Mouse (Mus musculus) lung, embryonic 16.5 days (tissue): ENCODE measurements around the gene Kcna7. TPM values are rescaled to one million over a fixed set of nuclear protein-coding genes. Genes with fewer than 3 reads are reported as not detected.
A peak's percentile ranks its signal among the peaks of the same experiment; 100 is the strongest.

Experiments used
- ATAC-seq: fragments of 200-750 bp; cut with Nextera tagmentation; 2 replicates; pipeline ENCODE4 v1.8.0; 2017; ENCODE audit warnings: low read depth, mild to moderate bottlenecking, moderate library complexity
- H3K27ac ChIP-seq: fragments of 300-500 bp; sonication (generic); 2 replicates; pipeline ENCODE4 v1.5.1; 2014; ENCODE audit warnings: mild to moderate bottlenecking, control low read depth, low read length
- H3K27me3 ChIP-seq: fragments of 300-500 bp; sonication (generic); 2 replicates; pipeline ENCODE4 v1.6.1; 2014; ENCODE audit warnings: low read depth, low read length, mixed read lengths; ENCODE audit not compliant: control insufficient read depth, insufficient read depth
- H3K36me3 ChIP-seq: fragments of 300-500 bp; sonication (generic); 2 replicates; pipeline ENCODE4 v1.6.1; 2014; ENCODE audit warnings: low read length; ENCODE audit not compliant: control insufficient read depth, insufficient read depth
- H3K4me1 ChIP-seq: fragments of 300-500 bp; sonication (generic); replicated peaks from 2 replicates; pipeline ENCODE4 v1.6.1; 2014; ENCODE audit warnings: low read length, mixed read lengths; ENCODE audit not compliant: control insufficient read depth, insufficient read depth
- H3K4me2 ChIP-seq: fragments of 300-500 bp; sonication (generic); 2 replicates; pipeline ENCODE4 v1.6.1; 2014; ENCODE audit warnings: low read depth, low read length, control low read depth
- H3K4me3 ChIP-seq: fragments of 300-500 bp; sonication (generic); 2 replicates; pipeline ENCODE4 v1.5.1; 2014; ENCODE audit warnings: mild to moderate bottlenecking, low read length, control low read depth
- H3K9ac ChIP-seq: fragments of 300-500 bp; sonication (generic); 2 replicates; pipeline ENCODE4 v1.6.1; 2014; ENCODE audit warnings: low read length, control low read depth
- H3K9me3 ChIP-seq: fragments of 300-500 bp; sonication (generic); 2 replicates; pipeline ENCODE4 v1.6.1; 2016; ENCODE audit warnings: low read length; ENCODE audit not compliant: control insufficient read depth
- WGBS: fragments of 180-500 bp; shearing (Covaris S2); extraction: QIAGEN DNeasy Blood & Tissue Kit; methylation state at CpG from one replicate; pipeline ENCODE4 v1.1.7; 2014; 5-methylcytosine and 5-hydroxymethylcytosine counted together
- polyA plus RNA-seq: library from polyadenylated mRNA; unstranded; fragments of >200 nt; fragmentation: Nextera tagmentation; extraction: Ambion mirVana; gene quantifications from 2 replicates; pipeline ENCODE4 v1.2.1, GENCODE M21; 2015

Gene Kcna7
- polyA plus RNA-seq, 1 experiment from 2014 or later, result not detected

DNA sequence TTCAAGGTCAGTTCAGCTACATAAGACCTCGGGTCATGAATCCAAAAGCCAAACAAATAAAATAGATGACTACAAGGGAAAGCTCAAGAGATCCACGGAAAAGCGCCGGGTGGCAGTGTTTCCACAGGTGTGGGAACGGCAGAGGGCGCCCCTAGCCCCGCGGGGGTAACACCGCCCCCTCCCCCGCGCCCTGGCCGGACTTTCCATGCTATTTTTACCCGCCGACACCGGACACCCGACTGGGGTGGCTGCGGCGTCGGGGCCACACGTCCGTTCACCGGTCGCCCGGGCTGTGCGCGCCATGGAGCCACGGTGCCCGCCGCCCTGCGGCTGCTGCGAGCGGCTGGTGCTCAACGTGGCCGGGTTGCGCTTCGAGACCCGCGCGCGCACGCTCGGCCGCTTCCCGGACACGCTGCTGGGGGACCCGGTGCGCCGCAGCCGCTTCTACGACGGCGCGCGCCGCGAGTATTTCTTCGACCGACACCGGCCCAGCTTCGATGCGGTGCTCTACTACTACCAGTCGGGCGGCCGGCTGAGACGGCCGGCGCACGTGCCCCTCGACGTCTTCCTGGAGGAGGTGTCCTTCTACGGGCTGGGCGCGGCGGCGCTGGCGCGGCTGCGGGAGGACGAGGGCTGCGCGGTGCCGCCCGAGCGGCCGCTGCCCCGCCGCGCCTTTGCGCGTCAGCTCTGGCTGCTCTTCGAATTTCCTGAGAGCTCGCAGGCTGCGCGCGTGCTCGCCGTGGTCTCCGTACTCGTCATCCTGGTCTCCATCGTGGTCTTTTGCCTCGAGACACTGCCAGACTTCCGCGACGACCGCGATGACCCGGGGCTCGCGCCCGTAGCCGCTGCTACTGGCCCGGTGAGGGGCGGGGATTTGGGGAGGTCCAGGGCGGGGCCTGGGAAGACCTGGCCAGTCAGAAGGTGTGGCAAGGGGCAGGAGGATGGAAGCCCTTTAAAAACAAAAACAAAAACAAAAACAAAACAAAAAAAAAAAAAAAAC is 1.0 kb downstream of the Kcna7 start:
- peak overlapping the region; percentile 49 for H3K4me3 ChIP-seq
- ATAC-seq, result peak; percentile 37; the same call in 1 of the 2 replicates
- H3K27ac ChIP-seq, result no peak overlapping the region
- peaks cover 60% of the 10 kb centered on the region for H3K27me3 ChIP-seq
- peak overlapping the region; percentile 71 for H3K4me2 ChIP-seq
- under 1% methylated on average over 114 of the region's 114 CpGs for WGBS
- no peaks in the 10 kb centered on the region for H3K9me3 ChIP-seq
- peak overlapping the region; percentile 55 for H3K9ac ChIP-seq
- no peaks in the 10 kb centered on the region for H3K36me3 ChIP-seq
- H3K4me1 ChIP-seq, result peaks cover 12% of the 10 kb centered on the region

DNA sequence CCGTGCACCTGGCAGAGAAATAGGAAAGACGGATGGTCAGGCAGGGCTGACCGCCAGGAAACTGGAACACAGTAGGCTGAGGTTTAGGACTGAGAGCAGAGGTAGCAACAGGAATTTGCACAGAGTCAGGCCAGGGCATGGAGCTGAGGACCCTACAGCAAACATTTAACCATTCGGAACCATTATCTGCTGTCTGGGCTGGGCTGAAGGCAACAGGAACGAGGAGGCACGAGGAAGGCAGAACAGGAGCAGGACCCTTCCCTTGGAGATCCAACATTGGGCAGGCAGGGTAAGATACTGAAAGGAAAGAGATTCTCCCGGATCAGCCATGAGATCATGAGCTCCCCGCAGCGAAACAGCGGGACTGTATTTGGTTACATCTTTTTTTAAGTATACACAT is 2.4 kb downstream of the Kcna7 start:
- no peaks in the 10 kb centered on the region for H3K9me3 ChIP-seq
- WGBS, result 78% methylated on average over 10 of the region's 10 CpGs
- H3K9ac ChIP-seq, result no peak overlapping the region
- H3K36me3 ChIP-seq, result no peaks in the 10 kb centered on the region
- no peak overlapping the region for H3K4me2 ChIP-seq
- no peak for ATAC-seq
- no peak overlapping the region for H3K27ac ChIP-seq
- H3K4me3 ChIP-seq, result no peak overlapping the region
- H3K4me1 ChIP-seq, result peaks cover 12% of the 10 kb centered on the region
- H3K27me3 ChIP-seq, result peaks cover 68% of the 10 kb centered on the region

DNA sequence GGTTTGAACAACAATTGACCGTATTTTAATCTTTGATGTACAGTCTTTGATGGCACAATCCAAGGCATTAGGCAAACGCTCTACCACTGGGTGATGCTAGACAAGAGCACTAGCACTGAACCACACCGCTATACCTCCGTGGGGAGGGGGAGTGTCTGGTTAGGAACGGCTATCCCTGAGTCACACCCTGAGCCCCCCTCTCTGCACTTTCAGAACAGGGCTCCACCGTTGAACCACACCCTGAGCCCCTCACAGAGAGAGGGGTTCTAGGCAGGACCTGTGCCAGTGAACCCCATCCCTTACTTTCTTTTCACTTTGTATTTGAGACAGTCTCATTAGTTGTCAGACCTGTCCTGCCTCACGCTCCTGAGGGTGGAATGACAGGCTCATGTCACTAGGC is 2.9 kb downstream of the Kcna7 start:
- WGBS, result 62% methylated on average over 7 of the region's 7 CpGs
- ATAC-seq, result no peak
- no peak overlapping the region for H3K9ac ChIP-seq
- H3K4me2 ChIP-seq, result no peak overlapping the region
- H3K4me3 ChIP-seq, result no peak overlapping the region
- H3K4me1 ChIP-seq, result peaks cover 16% of the 10 kb centered on the region
- peaks cover 68% of the 10 kb centered on the region for H3K27me3 ChIP-seq
- H3K36me3 ChIP-seq, result no peaks in the 10 kb centered on the region
- H3K9me3 ChIP-seq, result no peaks in the 10 kb centered on the region
- no peak overlapping the region for H3K27ac ChIP-seq

DNA sequence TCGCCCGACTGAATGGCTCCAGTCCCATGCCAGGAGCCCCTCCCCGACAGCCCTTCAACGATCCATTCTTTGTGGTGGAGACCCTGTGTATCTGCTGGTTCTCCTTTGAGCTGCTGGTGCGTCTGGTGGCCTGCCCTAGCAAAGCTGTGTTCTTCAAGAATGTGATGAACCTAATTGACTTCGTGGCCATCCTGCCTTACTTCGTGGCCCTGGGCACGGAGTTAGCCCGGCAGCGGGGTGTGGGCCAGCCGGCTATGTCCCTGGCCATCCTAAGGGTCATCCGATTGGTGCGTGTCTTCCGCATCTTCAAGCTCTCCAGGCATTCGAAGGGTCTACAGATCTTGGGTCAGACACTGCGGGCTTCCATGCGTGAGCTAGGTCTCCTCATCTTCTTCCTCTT is 3.5 kb downstream of the Kcna7 start:
- Histone ChIP-seq H3K36me3 (no peaks in the 10 kb centered on the region), H3K9me3 (no peaks in the 10 kb centered on the region), H3K4me1 (peaks cover 19% of the 10 kb centered on the region), H3K4me3 (no peak overlapping the region), H3K9ac (no peak overlapping the region), H3K27ac (no peak overlapping the region), H3K4me2 (no peak overlapping the region), H3K27me3 (peaks cover 74% of the 10 kb centered on the region)
- ATAC-seq, result no peak
- 82% methylated on average over 17 of the region's 17 CpGs for WGBS

DNA sequence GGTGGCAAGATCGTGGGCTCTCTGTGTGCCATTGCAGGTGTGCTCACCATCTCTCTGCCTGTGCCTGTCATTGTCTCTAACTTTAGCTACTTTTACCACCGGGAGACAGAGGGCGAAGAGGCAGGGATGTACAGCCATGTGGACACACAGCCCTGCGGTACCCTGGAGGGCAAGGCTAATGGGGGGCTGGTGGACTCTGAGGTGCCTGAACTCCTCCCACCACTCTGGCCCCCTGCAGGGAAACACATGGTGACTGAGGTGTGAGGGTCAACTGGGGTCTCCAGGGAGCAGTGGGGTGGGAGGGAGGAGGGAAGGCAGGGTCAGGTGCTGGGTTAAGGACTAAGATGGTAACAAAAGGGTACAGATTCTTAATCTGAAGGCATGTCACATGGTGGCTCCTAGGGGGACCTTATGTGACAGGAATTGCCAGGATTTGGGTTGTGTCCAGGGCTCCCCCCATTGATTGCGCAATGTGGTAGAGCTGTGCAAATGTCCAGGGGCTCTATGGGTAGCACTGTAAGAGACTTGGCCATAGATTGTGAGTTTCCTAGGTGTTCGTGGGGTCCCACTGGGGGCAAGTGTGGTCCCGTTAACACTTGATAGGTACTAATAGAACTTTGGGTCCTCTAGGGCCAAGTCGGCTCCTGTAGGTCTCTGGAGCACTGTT is 4.2 kb downstream of the Kcna7 start:
- H3K27me3 ChIP-seq, result peaks cover 80% of the 10 kb centered on the region
- no peaks in the 10 kb centered on the region for H3K36me3 ChIP-seq

DNA sequence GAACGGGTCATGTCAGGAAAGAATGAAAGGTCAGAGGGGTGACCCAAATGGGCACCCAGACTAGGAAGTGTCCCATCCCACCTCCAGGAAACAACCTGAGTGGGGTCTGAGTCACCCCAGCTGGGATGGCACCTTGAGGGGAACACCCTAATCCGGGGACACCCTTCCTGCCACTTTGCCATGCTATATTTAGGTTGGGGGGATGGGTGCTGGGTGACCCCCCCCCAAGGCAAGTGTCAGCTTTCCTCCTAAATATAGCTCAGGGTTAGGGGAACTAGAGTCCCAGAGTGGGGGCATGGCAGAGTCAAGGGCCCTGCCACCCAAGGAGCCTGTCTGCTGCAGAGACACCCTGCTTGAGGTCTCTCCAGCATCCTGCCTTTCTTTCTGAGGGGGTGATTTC is 7.0 kb downstream of the Kcna7 start:
- H3K27me3 ChIP-seq, result peaks cover 83% of the 10 kb centered on the region
- 83% methylated on average over 2 of the region's 2 CpGs for WGBS
- no peak overlapping the region for H3K4me2 ChIP-seq
- H3K27ac ChIP-seq, result no peak overlapping the region
- H3K4me3 ChIP-seq, result no peak overlapping the region
- no peak for ATAC-seq
- H3K9me3 ChIP-seq, result no peaks in the 10 kb centered on the region
- H3K36me3 ChIP-seq, result no peaks in the 10 kb centered on the region
- H3K9ac ChIP-seq, result no peak overlapping the region
- peaks cover 17% of the 10 kb centered on the region for H3K4me1 ChIP-seq

More for the DNA sequence above, 4.2 kb downstream of the Kcna7 start:
- Histone ChIP-seq H3K27ac (no peak overlapping the region), H3K9ac (no peak overlapping the region), H3K9me3 (no peaks in the 10 kb centered on the region), H3K4me1 (peaks cover 22% of the 10 kb centered on the region), H3K4me2 (no peak overlapping the region), H3K4me3 (no peak overlapping the region)
- ATAC-seq, result no peak
- 79% methylated on average over 8 of the region's 8 CpGs for WGBS

DNA sequence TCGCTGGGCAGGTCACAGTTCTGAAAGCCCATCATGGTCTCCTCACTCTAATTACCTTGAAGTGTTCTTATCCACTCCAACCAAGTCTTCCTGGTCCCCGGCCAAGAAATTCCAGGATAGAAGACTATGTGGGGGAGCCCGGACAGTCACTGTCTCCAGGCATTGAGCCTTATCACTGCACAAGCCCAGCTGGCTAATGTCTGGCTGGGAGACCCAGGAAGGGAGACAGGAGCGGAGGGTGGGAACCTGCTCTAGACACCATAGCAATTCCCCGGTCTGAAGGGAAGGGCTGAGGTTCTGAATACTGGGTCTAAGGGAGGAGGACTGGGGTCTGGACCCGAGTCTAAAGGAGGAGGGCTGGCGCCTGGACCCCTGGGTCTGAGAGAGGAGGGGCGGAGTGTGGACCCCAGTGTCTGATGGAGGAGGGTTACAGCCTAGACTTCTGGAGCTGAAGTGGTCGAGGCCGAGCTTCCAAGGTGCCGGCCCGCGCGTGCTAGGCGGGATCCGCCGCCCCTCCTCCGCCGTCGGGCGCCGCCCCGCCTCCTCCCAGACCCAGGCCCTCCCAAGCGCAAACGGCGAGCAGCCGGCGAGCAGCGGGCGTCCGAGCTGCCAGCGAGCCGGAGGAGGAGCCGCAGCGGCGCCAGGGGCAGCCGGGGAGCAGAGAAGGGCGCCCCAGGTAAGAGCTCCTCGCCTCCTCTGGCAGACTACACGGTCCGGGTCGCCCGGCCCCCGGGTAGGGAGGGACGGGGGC is 7.8 kb downstream of the Kcna7 start, which contains the start of gene Ntf5:
TSS of gene Ntf5 (plus strand) at position 583 of the 751 bp plus-strand sequence.
- WGBS, result 1% methylated on average over 42 of the region's 45 CpGs
- peak; percentile 80 for ATAC-seq
- peak within 1 kb of the TSS; percentile 71 for H3K9ac ChIP-seq
- no peaks in the 10 kb centered on the region for H3K36me3 ChIP-seq
- peak within 1 kb of the TSS; percentile 93 for H3K4me2 ChIP-seq
- peaks cover 20% of the 10 kb centered on the region for H3K4me1 ChIP-seq
- H3K4me3 ChIP-seq, result peak within 1 kb of the TSS; percentile 63
- H3K27me3 ChIP-seq, result peaks cover 78% of the 10 kb centered on the region
- H3K27ac ChIP-seq, result peak within 1 kb of the TSS; percentile 78
- no peaks in the 10 kb centered on the region for H3K9me3 ChIP-seq

DNA sequence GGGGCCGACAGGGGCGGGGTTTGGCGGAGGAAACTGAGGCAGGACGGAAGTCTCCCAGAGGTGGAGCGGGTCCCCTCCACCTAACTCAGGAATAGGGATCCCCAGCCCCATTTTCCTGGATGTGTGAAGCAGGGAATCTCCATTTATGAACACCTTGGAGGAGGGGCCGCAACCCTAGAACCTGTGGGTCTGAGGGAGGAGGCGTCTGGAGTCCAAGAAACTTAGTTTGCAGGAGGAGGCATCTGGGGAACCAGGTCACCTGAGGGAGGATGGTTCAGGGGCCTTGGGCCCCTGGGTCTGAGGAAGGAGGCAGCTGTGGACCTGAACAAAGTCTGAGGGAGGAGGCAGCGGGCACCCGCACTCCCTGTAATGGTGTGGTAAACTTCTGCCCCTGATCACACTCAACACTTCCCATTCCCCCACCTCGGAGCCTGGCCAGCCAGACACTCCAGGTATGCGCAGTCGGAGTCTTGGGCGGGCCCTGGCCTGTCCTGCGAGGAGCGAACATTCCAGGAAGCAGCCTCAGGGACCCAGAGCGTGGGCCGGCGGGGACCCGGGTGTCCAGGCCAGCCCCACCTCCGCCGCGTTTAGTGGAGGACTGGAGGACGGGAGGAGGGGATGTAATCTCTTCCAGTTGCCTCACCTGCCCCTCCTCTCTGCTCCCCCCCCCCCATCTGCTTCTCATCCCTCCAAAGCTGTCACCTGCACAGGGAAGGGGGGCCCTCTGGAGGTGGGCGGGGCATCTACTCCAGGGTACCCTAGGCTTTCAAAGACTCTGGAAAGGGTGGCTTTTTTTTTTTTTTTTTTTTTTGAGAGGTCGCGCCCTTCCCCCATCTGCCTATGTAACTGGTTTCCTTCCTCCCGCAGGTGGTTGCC is 8.6 kb downstream of the Kcna7 start:
- ATAC-seq, result peak; percentile 64
- peak overlapping the region; percentile 63 for H3K4me3 ChIP-seq
- H3K4me1 ChIP-seq, result peaks cover 22% of the 10 kb centered on the region
- no peaks in the 10 kb centered on the region for H3K36me3 ChIP-seq
- WGBS, result 2% methylated on average over 26 of the region's 27 CpGs
- peak overlapping the region; percentile 71 for H3K9ac ChIP-seq
- H3K27ac ChIP-seq, result peak overlapping the region; percentile 78
- peaks cover 77% of the 10 kb centered on the region for H3K27me3 ChIP-seq
- no peaks in the 10 kb centered on the region for H3K9me3 ChIP-seq
- H3K4me2 ChIP-seq, result peak overlapping the region; percentile 93
